Mouse (Mus musculus): ENCODE results near the gene Slc9a5.

- no peak for TF ChIP-seq POLR2A (IDR thresholded peaks at IDR 0.05; ENCODE audit: low read depth, low read length)
- no peak for TF ChIP-seq CTCF (conservative IDR thresholded peaks at IDR 0.05; ENCODE audit: insufficient read depth, insufficient read length, low read depth, low read length)
Measured at GRCm38 (mm10) chr8:105389096-105389495, 40.5 kb downstream of the Slc9a5 start.

Measured in kidney, adult 2 months (tissue).